Mouse (Mus musculus): ENCODE data around the gene Trim14.
"Not testable (repeated sequence)": the region's sequence is repeated elsewhere in the genome, so short reads cannot be mapped to it uniquely, and the experiment has no call there.

DNA sequence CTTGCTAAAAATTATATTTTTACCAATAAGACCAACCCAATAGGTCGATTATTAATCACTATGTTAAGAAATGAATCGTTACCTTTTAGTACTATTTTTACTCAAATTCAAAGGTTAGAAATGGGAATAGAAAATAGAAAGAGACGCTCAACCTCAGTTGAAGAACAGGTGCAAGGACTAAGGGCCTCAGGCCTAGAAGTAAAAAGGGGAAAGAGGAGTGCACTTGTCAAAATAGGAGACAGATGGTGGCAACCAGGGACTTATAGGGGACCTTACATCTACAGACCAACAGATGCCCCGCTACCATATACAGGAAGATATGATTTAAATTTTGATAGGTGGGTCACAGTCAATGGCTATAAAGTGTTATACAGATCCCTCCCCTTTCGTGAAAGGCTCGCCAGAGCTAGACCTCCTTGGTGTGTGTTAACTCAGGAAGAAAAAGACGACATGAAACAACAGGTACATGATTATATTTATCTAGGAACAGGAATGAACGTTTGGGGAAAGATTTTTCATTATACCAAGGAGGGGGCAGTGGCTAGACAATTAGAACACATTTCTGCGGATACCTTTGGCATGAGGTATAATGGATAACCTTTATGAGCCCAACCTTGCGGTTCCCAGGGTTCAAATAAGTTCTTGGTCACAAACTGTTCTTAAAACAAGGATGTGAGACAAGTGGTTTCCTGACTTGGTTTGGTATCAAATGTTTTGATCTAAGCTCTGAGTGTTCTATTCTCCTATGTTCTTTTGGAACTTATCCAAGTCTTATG lies 39.8 kb upstream of the Trim14 start:
- not testable (repeated sequence) for TF ChIP-seq CTCF (conservative IDR thresholded peaks at IDR 0.05; ENCODE audit: low read length); POU5F1 (IDR thresholded peaks at IDR 0.05; ENCODE audit: borderline replicate concordance, low read length)
